Mouse (Mus musculus) left cerebral cortex, adult 18-20 months (tissue): Measurements from ENCODE around the gene Snx25. TPM values are rescaled to one million over a fixed set of nuclear protein-coding genes. Genes with fewer than 3 reads are reported as not detected.
"Not testable (repeated sequence)": the region's sequence is repeated elsewhere in the genome, so short reads cannot be mapped to it uniquely, and the experiment has no call there.

Experiments used
- DNase-seq, 2 experiments: peaks; one replicate each; pipeline ENCODE4 v3.0.0; 2021 to 2022; ENCODE audit warnings: low spot score in 2 of 2, mixed read lengths in 1 of 2
- total RNA-seq, 2 experiments: library from RNA; stranded (reverse); gene quantifications; 2 replicates each; pipeline ENCODE4 v1.2.3; 2021

Snx25 gene
- total RNA-seq, 2 experiments from 2014 or later: 48.3 to 52.6 TPM

DNA sequence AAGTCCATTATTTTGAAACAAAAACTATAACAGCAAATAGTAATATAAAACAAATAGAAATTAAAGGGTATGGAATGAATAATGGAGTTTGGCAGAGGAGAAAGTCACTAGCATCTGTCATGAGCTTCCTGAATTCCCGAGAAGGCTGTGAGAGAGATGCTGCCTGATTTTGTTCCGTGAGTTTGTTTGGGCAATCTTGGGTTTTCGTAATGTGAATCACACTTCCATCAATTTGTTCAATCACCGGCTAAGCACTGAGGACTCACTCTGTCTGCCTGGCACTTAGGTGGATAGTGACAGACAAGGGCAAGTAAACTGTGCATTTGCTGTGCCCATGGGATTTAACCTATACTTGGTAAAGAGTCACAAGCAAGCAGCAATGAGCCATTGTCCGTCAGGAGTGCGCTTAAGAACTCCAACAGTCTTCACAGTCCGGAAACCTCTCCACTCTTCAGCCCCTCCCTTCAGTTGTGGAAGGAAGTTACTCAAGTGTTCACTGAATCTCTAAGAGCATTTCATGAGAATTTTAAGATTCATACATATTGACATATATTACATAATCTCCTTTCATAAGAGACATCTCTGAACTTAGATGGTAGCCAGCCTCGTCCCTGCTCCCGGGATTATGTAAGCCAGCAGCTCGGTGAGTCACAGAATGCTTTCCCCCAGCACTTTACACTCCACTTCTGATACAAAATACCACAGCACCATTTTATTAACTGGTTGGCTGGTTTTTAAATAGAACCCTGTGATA lies 13.9 kb downstream of the Snx25 start:
- DNase-seq: peak in 1 of 2 experiments; percentile 38

DNA sequence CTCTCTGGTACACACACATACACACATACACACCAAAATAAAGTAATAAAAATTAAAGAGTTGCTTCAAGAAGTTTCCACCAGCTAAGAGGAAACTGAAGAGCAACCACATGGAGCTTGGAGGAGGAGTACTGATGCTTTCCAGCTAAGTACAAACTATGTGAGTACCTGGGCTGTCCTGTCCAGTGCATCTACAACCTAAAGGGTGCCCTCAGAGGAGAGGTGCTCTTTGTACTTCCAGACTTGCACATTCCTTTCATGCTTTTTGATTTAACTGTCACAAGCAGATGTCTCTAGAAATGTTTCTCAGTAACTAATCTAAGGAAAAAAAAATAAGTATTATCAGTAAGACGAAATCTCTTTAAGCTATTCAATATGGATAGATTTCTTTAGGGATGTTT lies 14.6 kb downstream of the Snx25 start:
- no peak for DNase-seq

DNA sequence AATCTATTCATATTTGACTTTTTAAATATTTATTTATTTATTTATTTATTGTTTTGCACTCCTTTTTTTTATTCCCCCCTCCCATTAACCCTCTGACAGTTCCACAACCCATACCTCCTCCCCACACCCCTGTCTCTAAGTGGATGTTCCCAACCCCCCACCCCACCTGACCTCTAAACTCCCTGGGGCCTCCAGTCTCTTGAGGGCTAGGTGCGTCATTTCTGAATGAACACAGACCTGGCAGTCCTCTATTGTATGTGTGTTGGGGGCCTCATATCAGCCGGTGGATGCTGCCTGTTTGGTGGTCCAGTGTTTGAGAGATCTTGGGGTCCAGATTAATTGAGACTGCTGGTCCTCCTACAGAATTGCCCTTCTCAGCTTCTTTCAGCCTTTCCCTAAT lies 16.4 kb downstream of the Snx25 start:
- DNase-seq: not testable (repeated sequence)

DNA sequence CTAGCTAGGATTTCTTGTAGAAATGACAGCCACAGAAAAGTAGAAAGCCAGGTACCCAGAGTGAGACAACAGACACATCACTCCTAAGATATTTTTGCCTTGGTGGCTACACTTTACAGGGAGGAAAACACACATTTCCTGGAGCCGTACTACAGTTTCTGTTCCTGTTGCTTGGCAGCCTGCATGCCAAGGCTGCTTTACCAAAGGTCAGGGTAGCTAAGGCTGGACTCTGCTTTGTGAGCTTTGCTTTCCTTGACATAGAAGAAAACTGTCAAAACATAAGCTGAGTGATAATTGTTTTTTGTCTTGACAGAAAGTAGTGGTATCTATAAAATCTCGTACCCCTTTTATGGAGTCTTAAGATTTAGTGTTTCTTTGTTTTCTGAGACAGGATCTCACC lies 21.5 kb downstream of the Snx25 start:
- DNase-seq: no peak

DNA sequence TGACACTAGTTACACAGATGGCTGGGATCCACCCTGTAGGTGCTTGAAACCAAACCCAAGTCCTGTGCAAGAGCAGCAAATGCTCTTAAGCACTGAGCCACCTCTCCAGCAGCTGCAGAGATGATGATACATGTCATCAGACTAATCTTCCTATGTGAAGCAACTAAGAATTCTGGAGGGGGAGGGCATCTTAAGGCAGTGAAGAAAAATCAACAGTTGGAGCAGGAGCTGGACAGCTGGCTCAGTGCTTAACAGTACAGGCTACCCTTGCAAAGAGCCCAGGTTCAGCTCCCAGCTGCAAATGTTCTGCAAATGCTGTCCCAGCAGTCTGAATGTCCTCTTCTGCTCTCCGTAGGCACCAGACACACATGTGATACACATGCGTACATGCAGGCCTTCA lies 29.5 kb downstream of the Snx25 start:
- DNase-seq: no peak

DNA sequence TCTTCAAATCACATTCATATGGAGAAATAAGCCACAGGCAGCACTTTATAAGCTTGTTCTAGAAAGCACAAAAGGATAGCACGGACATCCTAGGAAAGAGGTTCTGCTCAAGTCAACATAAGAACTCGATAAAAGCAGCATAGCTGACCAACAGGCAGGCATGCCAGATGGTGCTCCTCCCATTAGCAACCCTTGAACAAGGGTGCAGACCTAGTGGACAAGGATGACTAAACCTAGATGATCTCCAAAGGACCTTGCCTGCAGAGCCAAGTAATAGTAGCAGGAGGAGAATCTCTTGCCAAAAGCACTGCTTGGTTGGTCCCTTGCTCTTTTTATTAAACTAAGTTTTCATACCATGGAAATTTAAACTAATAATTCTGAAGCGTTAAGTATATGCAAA lies 32.8 kb downstream of the Snx25 start:
- no peak for DNase-seq

DNA sequence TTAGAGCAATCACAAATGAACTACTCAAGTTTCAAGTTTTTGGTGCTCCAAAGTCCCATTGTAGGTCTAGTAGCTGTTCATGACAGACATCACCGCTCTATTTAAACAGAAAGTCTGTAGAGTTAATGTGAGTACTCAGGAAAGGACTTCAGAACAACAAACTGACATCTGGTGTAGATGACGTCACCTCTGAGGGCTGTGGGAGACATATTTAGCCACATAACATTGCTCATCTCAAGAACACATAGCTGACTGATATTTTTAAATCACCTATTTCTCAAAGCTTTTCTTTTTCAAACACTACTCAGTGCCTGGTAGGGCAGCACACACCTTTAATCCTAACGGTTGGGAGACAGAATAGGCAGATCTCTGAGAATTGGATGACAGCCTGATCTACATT lies 34.8 kb downstream of the Snx25 start:
- DNase-seq: peak; percentile 24 to 29

DNA sequence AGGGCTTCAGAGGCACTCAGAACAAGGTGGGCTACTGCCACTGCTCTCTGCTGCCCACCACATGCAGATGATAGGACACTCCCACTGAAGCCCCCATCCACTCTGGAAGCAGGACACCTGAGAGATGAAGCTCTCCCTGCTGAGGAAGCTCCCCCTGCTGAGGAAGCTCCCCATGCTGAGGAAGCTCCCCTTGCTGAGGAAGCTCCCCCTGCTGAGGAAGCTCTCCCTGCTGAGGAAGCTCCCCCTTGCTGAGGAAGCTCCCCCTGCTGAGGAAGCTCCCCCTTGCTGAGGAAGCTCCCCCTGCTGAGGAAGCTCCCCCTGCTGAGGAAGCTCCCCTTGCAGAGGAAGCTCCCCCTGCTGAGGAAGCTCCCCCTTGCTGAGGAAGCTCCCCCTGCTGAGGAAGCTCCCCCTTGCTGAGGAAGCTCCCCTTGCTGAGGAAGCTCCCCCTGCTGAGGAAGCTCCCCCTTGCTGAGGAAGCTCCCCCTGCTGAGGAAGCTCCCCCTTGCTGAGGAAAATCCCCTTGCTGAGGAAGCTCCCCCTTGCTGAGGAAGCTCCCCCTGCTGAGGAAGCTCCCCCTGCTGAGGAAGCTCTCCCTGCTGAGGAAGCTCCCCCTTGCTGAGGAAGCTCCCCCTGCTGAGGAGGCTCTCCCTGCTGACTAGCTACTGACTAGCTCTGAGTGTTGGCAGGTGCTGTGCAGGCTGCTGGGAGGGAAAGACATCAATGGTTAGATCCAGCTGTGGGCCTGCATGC lies 38.4 kb downstream of the Snx25 start:
- DNase-seq: not testable (repeated sequence)

DNA sequence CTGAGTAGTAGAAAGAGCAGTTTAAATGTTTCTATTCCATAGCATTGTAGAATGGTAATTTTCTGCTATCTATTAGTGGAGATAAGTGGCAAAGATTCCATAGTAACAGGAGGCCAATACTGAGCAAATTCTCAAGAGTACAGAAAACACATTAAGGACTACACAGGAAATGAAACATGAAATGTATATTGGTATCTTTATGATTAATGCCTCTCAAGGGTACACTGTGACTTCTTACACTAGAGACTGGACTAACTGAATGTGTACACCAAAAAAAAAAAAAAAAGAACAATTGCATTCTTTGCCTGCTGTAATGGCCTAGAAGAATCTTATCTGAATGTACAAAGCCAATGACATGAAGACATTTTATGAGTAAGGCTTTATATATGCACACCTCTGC lies 44.3 kb downstream of the Snx25 start:
- no peak for DNase-seq

DNA sequence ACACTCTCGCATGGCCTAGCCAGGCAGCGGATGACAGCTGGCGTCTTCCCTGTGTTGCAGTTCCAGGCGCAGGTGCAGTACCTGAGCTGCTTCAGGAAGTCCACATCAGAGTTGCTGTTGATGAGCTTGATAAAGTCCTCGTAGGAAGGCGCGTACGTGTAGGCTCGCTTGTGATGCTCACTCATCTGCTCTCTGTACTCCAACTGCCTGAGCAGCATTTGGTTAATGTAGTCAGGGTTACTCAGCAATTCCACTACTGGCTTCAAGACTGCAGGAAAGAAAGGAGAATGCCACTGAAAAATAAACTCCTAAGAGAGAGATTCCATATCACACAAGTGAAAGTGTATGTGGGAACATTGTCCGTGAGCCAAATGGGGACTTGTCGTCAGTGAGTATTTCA lies 48.5 kb downstream of the Snx25 start:
- no peak for DNase-seq

DNA sequence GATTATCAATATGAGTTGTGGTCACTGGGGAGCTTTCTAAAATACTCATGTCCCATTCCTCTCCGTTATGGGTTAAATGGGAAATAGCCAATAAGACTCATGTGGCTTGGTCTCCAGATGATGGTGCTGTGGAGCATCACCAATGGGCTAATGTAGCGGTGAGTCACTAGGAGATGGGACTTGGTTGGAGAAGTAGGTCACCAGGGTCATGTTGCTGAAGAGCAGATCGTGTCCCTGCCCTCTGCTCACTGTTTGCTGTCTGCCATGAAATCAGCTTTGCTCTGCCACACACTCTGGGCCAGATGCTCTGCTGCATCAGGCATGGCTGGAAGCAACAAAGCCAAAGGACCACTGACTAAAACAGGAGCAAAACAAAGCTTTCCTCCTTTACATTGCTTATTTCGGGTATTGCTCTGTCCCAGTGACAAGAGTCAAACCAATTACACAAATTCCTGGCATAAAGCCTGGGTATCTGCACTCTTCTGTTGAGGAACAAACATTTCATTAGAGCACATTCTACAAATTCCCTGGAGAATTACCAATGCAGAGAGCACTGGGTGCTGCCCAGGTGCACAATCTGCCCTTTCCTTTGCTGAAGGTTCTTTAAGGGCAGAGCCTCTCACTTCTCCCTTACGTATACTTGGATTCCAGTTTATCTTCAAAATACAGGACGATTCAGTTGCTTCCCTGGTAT lies 59.1 kb downstream of the Snx25 start:
- DNase-seq: no peak

DNA sequence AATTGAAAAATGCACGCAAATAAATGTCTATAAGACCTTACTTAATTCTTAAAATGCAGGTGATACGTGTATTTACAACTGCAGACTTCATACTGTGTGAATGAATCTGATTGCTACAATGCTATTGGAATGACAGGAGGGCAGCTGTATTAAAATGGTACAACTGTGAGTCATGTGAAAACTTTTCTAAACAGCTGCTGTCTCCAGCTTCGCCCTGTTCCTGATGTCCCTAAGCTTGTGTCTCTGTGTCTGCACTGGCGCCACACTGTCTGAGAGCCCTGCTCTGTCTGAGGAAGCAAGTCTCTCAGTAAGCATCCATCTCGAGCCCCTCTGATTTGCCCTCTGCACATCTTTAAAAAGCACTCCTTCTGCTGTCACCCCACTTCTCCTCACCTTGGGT lies 68.8 kb downstream of the Snx25 start:
- DNase-seq: no peak

DNA sequence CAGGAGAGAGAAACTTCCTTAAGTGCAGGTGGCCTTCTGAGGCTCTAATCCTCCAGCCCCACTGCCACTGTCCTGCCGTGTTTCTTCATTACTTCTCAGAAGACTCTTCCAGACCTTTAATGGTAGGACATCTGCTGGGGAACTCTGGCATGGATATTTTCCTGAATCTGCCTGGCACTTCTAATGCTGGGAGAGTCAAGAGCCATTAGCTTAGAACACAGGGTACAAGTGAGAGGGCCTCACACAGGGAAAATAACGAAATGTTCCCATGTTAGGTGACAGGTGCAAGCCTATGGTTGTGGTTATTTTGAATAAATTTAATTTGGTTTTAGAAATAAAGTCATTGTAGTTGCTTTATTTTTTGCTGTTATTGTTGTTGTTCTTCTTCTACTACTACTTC lies 70.9 kb downstream of the Snx25 start:
- no peak for DNase-seq

DNA sequence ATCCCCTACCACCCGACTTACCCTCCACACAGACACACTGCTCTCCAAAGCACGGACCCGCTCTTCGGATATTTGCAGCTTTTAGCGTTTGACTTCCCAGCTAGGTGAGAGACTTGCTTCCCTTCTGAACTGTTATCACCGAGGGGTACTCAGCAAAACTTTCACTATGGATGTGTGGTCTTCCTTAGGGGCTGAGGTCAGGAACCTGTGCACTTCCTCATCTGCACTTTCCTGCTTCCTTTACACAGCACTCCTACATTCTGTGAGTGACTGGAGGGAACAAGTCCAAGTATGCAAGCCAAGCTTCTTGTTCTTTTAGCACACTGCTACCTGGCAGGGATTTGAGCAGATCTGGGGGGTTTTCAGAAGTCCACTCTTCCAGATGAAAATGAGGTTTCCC lies 73.1 kb downstream of the Snx25 start:
- DNase-seq: no peak

DNA sequence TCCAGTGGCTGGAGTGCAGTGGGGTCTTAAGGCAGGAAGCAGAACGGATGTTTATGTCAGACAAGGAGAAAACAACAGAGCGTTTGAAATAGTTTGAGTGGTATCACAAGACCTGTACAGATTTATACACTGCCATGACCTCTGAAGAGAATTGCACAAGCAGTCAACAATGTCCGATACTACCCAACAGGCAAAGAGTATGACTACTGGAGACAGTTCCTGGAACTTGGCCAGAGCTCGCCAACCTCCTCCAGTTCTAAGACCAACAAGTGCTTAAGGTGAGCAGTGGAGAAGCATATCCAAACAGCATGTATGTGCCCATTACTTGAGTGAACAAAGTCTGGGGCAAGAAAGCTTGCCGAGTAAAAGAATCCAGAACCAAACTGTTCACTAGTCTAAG lies 76.7 kb downstream of the Snx25 start:
- DNase-seq: no peak

DNA sequence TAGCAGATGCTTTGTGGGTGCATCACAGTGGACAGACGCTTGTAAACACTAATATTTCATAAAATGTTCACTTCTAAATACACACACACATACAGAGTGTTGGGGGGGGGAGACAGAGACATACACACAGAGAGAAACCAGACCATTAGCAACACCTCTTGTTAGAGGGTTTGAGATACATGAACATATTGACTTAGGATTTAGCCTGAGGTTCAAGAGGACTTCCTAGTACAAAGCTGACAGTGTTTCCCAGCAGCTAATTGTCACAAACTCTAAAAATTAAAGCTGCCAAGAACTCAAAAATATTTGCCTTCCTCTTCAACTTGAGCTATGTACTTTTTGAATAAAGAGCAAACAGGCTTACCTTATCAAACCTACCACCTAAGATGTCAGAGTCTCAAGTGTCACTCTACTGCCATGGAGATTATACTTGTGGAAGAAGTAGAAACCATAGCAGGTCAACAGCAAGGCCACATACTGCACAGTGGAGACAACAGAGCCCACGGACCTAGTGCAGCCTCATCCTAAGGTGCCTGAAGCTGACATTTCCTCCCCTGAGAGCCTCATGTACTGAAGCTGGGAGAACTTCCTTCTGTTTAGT lies 78.3 kb downstream of the Snx25 start:
- DNase-seq: no peak

DNA sequence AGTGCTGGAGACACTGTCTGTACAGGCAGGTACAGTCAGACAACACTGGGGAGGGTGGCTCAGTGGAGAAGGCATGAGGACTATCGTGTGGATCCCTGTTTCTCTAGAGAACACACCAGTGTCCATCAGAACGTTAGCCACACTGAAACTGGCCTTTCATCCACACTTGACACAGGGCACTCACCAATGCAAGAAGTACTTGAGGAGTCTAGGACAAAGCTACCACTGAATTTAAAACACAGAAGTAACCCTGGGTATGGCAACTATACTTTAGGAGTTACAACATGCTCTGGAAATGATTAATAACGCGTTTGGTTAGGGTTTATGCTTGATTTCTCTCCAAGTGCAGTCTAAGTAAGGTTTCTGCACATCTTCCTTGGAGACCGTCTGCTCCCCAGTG lies 79.2 kb downstream of the Snx25 start:
- no peak for DNase-seq

DNA sequence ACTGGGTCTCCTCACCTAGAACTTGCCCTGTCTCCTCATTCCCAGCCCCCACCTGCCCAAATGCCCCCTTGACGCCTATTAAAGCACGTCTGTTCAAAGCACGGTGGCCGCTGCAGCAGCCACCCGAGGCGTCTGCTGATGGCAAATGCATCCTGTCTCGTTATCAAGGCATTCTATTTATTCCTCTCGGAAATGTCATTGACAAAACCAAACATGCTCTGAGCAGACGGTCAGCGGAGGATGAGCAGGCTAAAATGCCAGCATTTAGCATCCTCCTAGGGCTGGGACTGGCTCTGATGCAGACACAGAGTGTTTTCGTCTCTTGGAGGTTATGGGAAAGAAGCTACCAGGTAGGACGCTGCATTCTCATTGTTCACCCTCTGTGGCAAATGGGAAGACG lies 111.7 kb downstream of the Snx25 start:
- peak; percentile 24 to 48 for DNase-seq

DNA sequence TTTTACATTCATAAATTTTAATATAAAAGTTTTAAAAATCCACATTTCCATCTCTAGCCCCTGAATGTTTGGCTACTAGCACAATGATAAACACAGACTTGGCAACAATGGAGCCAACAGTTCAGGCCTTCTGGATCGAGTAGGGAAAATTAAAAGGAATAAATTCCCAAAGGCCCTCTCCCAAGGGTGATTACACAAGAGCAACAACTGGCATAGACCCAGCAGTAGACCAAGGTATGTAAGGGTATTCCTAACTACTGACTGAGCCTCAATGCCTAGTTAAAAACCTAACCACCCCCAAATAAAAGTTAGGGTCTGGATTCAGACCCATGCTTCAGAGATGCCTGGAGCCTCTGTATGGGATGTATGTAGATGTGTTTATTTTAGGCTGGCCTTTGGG lies 112.3 kb downstream of the Snx25 start:
- DNase-seq: no peak

DNA sequence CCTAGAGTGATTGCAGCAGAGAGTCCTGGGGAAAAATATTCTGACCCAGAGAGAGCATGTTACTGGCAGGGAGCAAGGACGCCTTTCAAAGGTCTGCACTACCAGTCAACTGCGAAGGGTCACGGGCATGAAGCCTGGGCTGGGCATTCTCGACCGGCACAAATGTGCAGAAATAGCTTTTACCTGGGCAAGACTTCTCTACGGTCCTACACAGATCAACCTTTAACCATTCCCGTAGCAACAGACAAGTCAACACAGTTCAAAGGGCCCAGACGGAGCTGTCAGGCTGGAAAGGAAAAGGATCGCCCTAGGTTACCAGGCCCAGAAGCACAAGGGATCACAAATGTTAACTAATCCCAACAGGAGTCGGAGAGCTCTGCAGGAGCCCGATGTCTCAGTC lies 115.7 kb downstream of the Snx25 start:
- DNase-seq: no peak

DNA sequence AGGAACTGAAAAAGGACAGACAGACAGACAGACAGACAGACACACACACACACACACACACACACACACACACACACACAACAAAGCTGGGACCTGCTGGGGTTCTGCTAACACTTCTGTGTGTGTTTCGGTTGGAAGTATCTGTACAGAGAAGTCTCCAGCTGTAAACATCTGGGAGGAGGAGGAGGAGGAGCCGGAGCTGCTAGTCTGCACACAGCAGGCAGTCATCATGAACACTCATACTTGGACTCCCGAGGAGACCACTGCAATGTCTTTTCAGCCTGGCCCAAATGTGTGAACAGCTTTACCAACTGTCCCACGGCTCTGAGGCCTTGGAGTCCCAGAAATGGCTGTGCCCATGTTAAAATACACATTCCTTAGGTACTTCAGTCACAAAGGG lies 127.6 kb downstream of the Snx25 start:
- DNase-seq: no peak

DNA sequence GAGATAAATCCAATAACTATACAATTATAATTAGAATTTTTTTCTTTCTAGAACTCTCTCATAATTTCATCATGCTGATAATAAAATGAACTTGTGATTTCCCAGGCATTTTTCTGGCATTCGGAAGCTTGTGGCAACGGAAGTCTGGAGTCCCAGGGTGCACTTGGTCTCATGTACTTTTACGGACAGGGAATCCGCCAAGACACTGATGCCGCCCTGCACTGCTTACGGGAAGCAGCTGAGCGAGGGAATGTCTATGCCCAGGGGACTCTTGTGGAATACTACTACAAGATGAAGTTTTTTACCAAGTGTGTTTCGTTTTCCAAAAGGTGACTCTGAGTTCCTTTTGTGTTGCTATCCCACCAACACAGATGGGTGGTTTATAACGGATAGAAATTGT lies 129.2 kb downstream of the Snx25 start:
- no peak for DNase-seq
